Mouse (Mus musculus) lung, embryonic 15.5 days (tissue): ENCODE results near the gene Ipcef1. TPM values are rescaled to one million over a fixed set of nuclear protein-coding genes. Genes with fewer than 3 reads are reported as not detected.
A peak's percentile ranks its signal among the peaks of the same experiment; 100 is the strongest.
"Not testable (repeated sequence)": the region's sequence is repeated elsewhere in the genome, so short reads cannot be mapped to it uniquely, and the experiment has no call there.

Source experiments
- ATAC-seq: fragments of 200-750 bp; cut with Nextera tagmentation; 2 replicates; pipeline ENCODE4 v1.8.0; 2017; ENCODE audit warnings: moderate number of reproducible peaks, borderline replicate concordance; ENCODE audit not compliant: low FRiP score, low TSS enrichment; ENCODE audit errors: extremely low read depth
- H3K27ac ChIP-seq: fragments of 300-500 bp; sonication (generic); 2 replicates; pipeline ENCODE4 v1.5.1; 2015; ENCODE audit warnings: moderate library complexity, mild to moderate bottlenecking, inconsistent platforms
- H3K27me3 ChIP-seq: fragments of 300-500 bp; sonication (generic); 2 replicates; pipeline ENCODE4 v1.6.1; 2015; ENCODE audit warnings: inconsistent platforms
- H3K36me3 ChIP-seq: fragments of 300-500 bp; sonication (generic); 2 replicates; pipeline ENCODE4 v1.6.1; 2015; ENCODE audit warnings: inconsistent platforms
- H3K4me1 ChIP-seq: fragments of 300-500 bp; sonication (generic); 2 replicates; pipeline ENCODE4 v1.6.1; 2015; ENCODE audit warnings: inconsistent platforms
- H3K4me2 ChIP-seq: fragments of 300-500 bp; sonication (generic); 2 replicates; pipeline ENCODE4 v1.6.1; 2015; ENCODE audit warnings: inconsistent platforms, mild to moderate bottlenecking, moderate library complexity
- H3K4me3 ChIP-seq: fragments of 300-500 bp; sonication (generic); 2 replicates; pipeline ENCODE4 v1.5.1; 2015; ENCODE audit warnings: mild to moderate bottlenecking, inconsistent platforms
- H3K9ac ChIP-seq: fragments of 300-500 bp; sonication (generic); 2 replicates; pipeline ENCODE4 v1.6.1; 2015; ENCODE audit warnings: inconsistent platforms
- H3K9me3 ChIP-seq: fragments of 300-500 bp; sonication (generic); 2 replicates; pipeline ENCODE4 v1.6.1; 2016; ENCODE audit warnings: inconsistent platforms
- WGBS: fragments of 180-500 bp; shearing (Covaris S2); methylation state at CpG from one replicate; pipeline ENCODE4 v1.1.7; 2015; 5-methylcytosine and 5-hydroxymethylcytosine counted together
- polyA plus RNA-seq: library from polyadenylated mRNA; unstranded; fragments of >200 nt; fragmentation: Nextera tagmentation; extraction: Ambion mirVana; gene quantifications from 2 replicates; pipeline ENCODE4 v1.2.1, GENCODE M21; 2015

Ipcef1 gene
- polyA plus RNA-seq, 1 experiment from 2014 or later = 0.30 TPM

DNA sequence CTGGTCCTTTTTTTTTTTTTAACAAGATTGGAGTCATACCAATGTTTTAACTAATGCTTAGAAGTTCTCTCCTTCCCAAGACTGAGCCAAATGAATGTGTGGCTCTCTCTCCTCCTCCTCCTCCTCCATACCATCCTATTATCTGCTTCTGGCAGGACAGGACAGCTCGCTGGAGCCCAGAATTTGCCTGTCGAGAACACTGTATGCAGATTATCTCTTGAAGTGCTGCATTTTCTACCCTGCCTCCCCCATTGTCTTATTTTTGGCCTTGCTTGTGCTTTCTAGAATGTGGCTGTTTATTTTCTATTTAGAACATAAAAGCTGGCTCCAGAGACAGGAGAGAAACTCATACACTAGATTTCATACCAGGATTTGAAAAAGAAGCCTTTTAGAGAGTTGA is 142.5 kb downstream of the Ipcef1 start:
- no peak overlapping the region for H3K4me3 ChIP-seq
- no peak overlapping the region for H3K27ac ChIP-seq
- no peak overlapping the region for H3K9ac ChIP-seq
- WGBS = 52% methylated on average over 2 of the region's 2 CpGs
- no peak overlapping the region for H3K4me2 ChIP-seq
- H3K4me1 ChIP-seq = no peaks in the 10 kb centered on the region
- H3K36me3 ChIP-seq = no peaks in the 10 kb centered on the region
- H3K27me3 ChIP-seq = no peaks in the 10 kb centered on the region
- H3K9me3 ChIP-seq = no peaks in the 10 kb centered on the region
- no peak for ATAC-seq

- Histone ChIP-seq H3K4me3 (no peak overlapping the region), H3K9ac (no peak overlapping the region), H3K27ac (no peak overlapping the region), H3K9me3 (no peaks in the 10 kb centered on the region), H3K4me1 (no peaks in the 10 kb centered on the region), H3K4me2 (no peak overlapping the region), H3K36me3 (no peaks in the 10 kb centered on the region), H3K27me3 (no peaks in the 10 kb centered on the region)
- WGBS = 82% methylated on average over 3 of the region's 3 CpGs
- no peak for ATAC-seq
These were observed 150.4 kb downstream of the Ipcef1 start for GRCm38 (mm10) chr10:6901819-6902393.

DNA sequence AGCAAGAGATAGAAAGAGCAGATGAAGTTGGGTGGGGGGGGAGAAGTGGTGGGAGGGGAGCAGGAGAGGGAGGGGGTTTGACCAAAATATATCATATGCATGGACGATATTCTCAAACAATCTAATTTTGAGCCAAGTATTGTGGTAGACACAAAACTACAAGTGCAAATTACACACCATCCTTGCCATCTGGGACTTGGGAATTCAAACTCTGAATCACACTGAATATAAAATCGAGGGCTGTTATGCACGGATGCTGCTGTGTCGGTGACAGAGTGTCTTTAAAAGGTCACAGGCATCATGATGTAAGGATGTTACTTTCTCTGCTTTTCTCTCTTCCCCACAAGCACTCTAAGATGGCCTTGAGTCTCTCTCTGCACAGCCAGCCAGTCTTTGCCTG is 152.2 kb downstream of the Ipcef1 start:
- no peaks in the 10 kb centered on the region for H3K9me3 ChIP-seq
- no peaks in the 10 kb centered on the region for H3K36me3 ChIP-seq
- no peak overlapping the region for H3K4me3 ChIP-seq
- H3K9ac ChIP-seq = no peak overlapping the region
- H3K4me2 ChIP-seq = no peak overlapping the region
- 82% methylated on average over 4 of the region's 4 CpGs for WGBS
- no peak for ATAC-seq
- H3K27me3 ChIP-seq = no peaks in the 10 kb centered on the region
- no peaks in the 10 kb centered on the region for H3K4me1 ChIP-seq
- no peak overlapping the region for H3K27ac ChIP-seq

GRCm38 (mm10) chr10:6896659-6897303 is 155.5 kb downstream of the Ipcef1 start:
- no peak overlapping the region for H3K4me2 ChIP-seq
- ATAC-seq = peak; percentile 23; the same call in 1 of the 2 replicates
- no peak overlapping the region for H3K4me3 ChIP-seq
- H3K27ac ChIP-seq = no peak overlapping the region
- no peaks in the 10 kb centered on the region for H3K36me3 ChIP-seq
- H3K9me3 ChIP-seq = no peaks in the 10 kb centered on the region
- H3K4me1 ChIP-seq = no peaks in the 10 kb centered on the region
- H3K9ac ChIP-seq = no peak overlapping the region
- WGBS = 62% methylated on average over 3 of the region's 3 CpGs
- no peaks in the 10 kb centered on the region for H3K27me3 ChIP-seq

- no peak for ATAC-seq
- no peaks in the 10 kb centered on the region for H3K36me3 ChIP-seq
- H3K9me3 ChIP-seq = no peaks in the 10 kb centered on the region
- WGBS = 57% methylated on average over 3 of the region's 3 CpGs
- H3K27me3 ChIP-seq = no peaks in the 10 kb centered on the region
- H3K4me3 ChIP-seq = no peak overlapping the region
- H3K9ac ChIP-seq = no peak overlapping the region
- no peak overlapping the region for H3K4me2 ChIP-seq
- no peak overlapping the region for H3K27ac ChIP-seq
- H3K4me1 ChIP-seq = no peaks in the 10 kb centered on the region
These were observed 156.5 kb downstream of the Ipcef1 start for GRCm38 (mm10) chr10:6895796-6896195.

DNA sequence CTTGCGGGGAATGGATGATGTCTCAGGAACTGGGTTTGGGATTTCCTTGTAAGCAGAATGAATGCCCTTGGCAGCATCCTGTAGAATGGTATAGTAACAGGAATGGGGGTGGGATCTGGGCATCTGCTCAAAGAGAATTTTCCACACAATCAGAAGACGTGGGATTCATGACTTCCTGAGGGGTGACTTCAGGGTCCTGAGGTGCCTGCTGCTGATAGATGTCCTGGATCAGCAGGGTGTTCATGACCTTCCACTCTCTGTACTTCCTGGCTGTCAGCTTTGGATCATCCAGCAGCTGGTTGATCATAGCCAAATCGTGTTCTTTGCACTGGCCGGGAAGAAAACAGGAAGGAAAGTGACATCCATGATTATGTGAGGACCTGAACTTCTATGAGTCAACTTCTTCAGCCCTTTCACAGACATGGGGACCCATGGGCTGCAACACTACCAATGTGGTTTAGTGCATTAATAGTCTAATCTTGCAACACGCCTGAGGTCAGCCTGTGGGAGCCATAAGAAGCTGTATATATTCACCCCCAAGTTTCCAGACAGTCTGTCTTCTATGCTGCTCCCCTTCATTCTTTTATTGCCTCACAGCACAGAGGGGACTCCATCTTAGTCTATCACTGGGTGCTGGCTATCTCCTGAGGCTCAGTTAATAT is 161.8 kb downstream of the Ipcef1 start:
- ATAC-seq = no peak; the same call in 1 of the 2 replicates
- 46% methylated on average over 5 of the region's 5 CpGs for WGBS
- Histone ChIP-seq H3K4me2 (no peak overlapping the region), H3K27ac (no peak overlapping the region), H3K9ac (no peak overlapping the region), H3K36me3 (no peaks in the 10 kb centered on the region), H3K4me3 (no peak overlapping the region), H3K9me3 (no peaks in the 10 kb centered on the region), H3K4me1 (peaks cover 10% of the 10 kb centered on the region), H3K27me3 (no peaks in the 10 kb centered on the region)

DNA sequence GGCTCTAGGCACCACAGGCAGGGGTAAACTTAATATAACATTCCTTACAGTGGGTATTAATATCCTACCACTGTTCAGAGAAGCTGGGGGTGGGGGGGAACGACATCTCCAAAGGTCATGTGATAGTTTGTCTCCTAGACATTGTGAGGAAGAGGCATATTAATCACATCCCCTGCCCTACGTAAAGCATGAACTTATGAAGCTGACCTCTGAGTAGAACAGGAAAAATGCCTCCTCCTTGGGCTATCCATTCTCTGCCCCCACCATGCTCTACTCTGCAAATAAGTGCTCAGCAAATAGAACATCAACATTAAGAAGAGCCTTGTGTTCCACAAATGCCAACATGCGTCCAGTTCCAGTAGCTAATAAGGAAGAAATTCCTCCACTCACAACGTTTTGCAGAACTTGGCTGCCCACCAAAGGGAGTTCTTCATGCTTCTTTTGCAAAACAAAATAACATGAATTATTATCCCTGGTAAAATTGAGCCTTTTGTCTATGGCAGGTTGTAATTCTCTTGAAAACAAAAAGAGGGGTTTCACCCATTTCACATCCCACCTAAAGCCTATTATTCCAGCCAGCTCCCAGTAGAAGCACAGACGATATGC is 162.5 kb downstream of the Ipcef1 start:
- WGBS = 21% methylated on average over 5 of the region's 5 CpGs
- peaks cover 10% of the 10 kb centered on the region for H3K4me1 ChIP-seq
- no peaks in the 10 kb centered on the region for H3K36me3 ChIP-seq
- ATAC-seq = no peak
- no peak overlapping the region for H3K27ac ChIP-seq
- H3K27me3 ChIP-seq = no peaks in the 10 kb centered on the region
- H3K9me3 ChIP-seq = no peaks in the 10 kb centered on the region
- H3K4me2 ChIP-seq = no peak overlapping the region
- no peak overlapping the region for H3K9ac ChIP-seq
- H3K4me3 ChIP-seq = no peak overlapping the region

DNA sequence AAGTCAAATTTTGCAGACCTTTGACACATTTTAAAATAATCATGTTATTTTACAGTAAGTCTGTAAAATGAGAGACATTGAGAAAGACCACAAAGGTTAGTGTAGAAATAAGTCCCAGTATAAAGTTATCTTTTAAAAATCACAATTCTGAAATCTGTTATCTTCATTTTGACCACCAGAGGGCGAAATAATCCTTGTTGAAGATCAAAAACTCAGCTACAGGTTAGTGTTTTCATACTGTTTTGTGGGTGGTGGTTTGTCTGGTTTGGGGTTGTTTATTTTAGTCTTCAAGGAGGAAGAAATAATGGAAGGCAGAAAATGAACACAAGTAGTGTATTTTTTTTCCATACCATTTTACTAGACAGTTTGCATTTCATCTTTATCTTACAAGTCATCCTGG is 166.8 kb downstream of the Ipcef1 start:
- H3K27ac ChIP-seq = no peak overlapping the region
- H3K4me1 ChIP-seq = peaks cover 10% of the 10 kb centered on the region
- H3K36me3 ChIP-seq = no peaks in the 10 kb centered on the region
- H3K9me3 ChIP-seq = no peaks in the 10 kb centered on the region
- H3K9ac ChIP-seq = no peak overlapping the region
- H3K4me2 ChIP-seq = no peak overlapping the region
- 0% methylated on average over 1 of the region's 1 CpGs for WGBS
- no peak for ATAC-seq
- H3K27me3 ChIP-seq = no peaks in the 10 kb centered on the region
- H3K4me3 ChIP-seq = no peak overlapping the region

- H3K36me3 ChIP-seq, H3K4me1 ChIP-seq, H3K4me3 ChIP-seq, H3K9me3 ChIP-seq, H3K4me2 ChIP-seq, H3K27me3 ChIP-seq, H3K27ac ChIP-seq, H3K9ac ChIP-seq, ATAC-seq: not testable (repeated sequence)
- 90% methylated on average over 1 of the region's 1 CpGs for WGBS
These were observed 170.2 kb downstream of the Ipcef1 start for GRCm38 (mm10) chr10:6882041-6882440.

DNA sequence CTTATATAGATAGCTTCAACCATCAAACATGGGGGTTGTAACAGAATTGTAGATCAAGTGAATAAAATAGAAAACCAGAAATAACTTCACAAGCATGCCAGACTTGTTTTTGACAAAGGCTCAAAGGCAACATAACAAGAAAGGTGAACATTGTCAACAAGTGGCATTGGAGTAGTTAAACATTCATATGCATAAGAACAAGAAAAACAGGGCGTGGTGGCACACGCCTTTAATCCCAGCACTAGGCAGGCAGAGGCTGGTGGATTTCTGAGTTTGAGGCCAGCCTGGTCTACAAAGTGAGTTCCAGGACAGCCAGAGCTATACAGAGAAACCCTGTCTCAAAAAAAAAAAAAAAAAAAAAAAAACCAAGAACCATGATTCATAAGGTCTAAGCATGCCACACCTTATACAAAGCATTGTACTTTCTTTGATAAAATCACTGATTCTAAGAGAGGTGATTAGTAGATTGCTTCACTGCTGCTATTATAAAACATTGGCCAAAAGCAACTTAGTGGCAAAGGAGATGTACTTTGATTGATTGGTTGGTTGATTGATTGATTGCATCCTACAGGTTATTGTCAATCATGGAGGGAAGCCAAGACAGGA is 173.9 kb downstream of the Ipcef1 start:
- ATAC-seq = no peak
- Histone ChIP-seq H3K27me3 (no peaks in the 10 kb centered on the region), H3K9ac (no peak overlapping the region), H3K27ac (no peak overlapping the region), H3K4me3 (no peak overlapping the region), H3K4me1 (no peaks in the 10 kb centered on the region), H3K36me3 (no peaks in the 10 kb centered on the region), H3K9me3 (no peaks in the 10 kb centered on the region), H3K4me2 (no peak overlapping the region)
- 93% methylated on average over 2 of the region's 2 CpGs for WGBS

DNA sequence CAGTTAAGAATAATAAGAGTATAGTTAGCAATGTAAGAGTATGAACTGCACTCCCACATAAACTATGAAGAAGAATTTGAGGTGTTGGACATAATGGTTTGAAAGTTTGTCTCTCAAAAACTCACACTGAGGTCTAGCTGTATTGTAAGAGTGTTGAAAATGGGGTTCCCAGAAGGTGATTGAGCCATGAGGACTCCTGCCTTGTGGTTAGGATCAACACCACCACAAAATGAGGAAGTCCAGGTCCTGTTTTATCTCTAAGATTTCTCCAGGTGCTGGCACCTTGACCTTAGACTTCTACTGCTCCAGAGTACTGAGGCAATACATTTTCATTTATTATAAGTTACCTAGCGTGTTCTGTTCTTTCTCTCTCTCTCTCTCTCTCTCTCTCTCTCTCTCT is 178.4 kb downstream of the Ipcef1 start:
- Histone ChIP-seq H3K9ac (no peak overlapping the region), H3K4me1 (no peaks in the 10 kb centered on the region), H3K9me3 (0 out of 2 replicates have a peak, but pooled peaks cover 2% of the 10 kb centered on the region), H3K4me3 (no peak overlapping the region), H3K4me2 (no peak overlapping the region), H3K27ac (no peak overlapping the region), H3K36me3 (no peaks in the 10 kb centered on the region), H3K27me3 (no peaks in the 10 kb centered on the region)
- no peak for ATAC-seq
- 68% methylated on average over 1 of the region's 1 CpGs for WGBS
